Mouse (Mus musculus) heart, embryonic 11.5 days (tissue): ENCODE results near the gene Pgap3. TPM values are rescaled to one million over a fixed set of nuclear protein-coding genes. Genes with fewer than 3 reads are reported as not detected.

ENCODE experiments used
- ATAC-seq: fragments of 200-750 bp; cut with Nextera tagmentation; replicated peaks from 2 replicates; pipeline ENCODE4 v1.8.0; 2017; ENCODE audit warnings: moderate library complexity; ENCODE audit not compliant: insufficient number of reproducible peaks, low FRiP score, low TSS enrichment
- H3K27ac ChIP-seq: fragments of 300-500 bp; sonication (generic); 2 replicates; pipeline ENCODE4 v1.5.1; 2014; ENCODE audit warnings: mild to moderate bottlenecking, low read depth, low read length
- H3K27me3 ChIP-seq: fragments of 300-500 bp; sonication (generic); 2 replicates; pipeline ENCODE4 v1.6.1; 2014; ENCODE audit warnings: mild to moderate bottlenecking, low read length, mixed read lengths; ENCODE audit not compliant: control insufficient read depth, insufficient read depth
- H3K36me3 ChIP-seq: fragments of 300-500 bp; sonication (generic); 2 replicates; pipeline ENCODE4 v1.6.1; 2014; ENCODE audit warnings: mild to moderate bottlenecking, low read length, moderate library complexity, mixed read lengths; ENCODE audit not compliant: control insufficient read depth, insufficient read depth
- H3K4me1 ChIP-seq: fragments of 300-500 bp; sonication (generic); 2 replicates; pipeline ENCODE4 v1.6.1; 2014; ENCODE audit warnings: low read length; ENCODE audit not compliant: control insufficient read depth, insufficient read depth
- H3K4me2 ChIP-seq: fragments of 300-500 bp; sonication (generic); 2 replicates; pipeline ENCODE4 v1.6.1; 2014; ENCODE audit warnings: mild to moderate bottlenecking, moderate library complexity
- H3K4me3 ChIP-seq: fragments of 300-500 bp; sonication (generic); 2 replicates; pipeline ENCODE4 v1.5.1; 2014; ENCODE audit warnings: low read depth, low read length
- H3K9ac ChIP-seq: fragments of 300-500 bp; sonication (generic); 2 replicates; pipeline ENCODE4 v1.6.1; 2014; ENCODE audit warnings: mild to moderate bottlenecking, low read depth, low read length, moderate library complexity
- H3K9me3 ChIP-seq: fragments of 300-500 bp; sonication (generic); replicated peaks from 2 replicates; pipeline ENCODE4 v1.6.1; 2016; ENCODE audit warnings: low read length; ENCODE audit not compliant: control insufficient read depth
- WGBS: fragments of 180-500 bp; shearing (Covaris S2); extraction: QIAGEN DNeasy Blood & Tissue Kit; methylation state at CpG from one replicate; pipeline ENCODE4 v1.1.7; 2014; ENCODE audit not compliant: insufficient replicate concordance; 5-methylcytosine and 5-hydroxymethylcytosine counted together
- polyA plus RNA-seq: library from polyadenylated mRNA; unstranded; fragments of >200 nt; fragmentation: Nextera tagmentation; extraction: Ambion mirVana; gene quantifications from 2 replicates; pipeline ENCODE4 v1.2.1, GENCODE M21; 2014

Pgap3 gene
- polyA plus RNA-seq, result 10.6 and 13.7 TPM in 2 replicates

DNA sequence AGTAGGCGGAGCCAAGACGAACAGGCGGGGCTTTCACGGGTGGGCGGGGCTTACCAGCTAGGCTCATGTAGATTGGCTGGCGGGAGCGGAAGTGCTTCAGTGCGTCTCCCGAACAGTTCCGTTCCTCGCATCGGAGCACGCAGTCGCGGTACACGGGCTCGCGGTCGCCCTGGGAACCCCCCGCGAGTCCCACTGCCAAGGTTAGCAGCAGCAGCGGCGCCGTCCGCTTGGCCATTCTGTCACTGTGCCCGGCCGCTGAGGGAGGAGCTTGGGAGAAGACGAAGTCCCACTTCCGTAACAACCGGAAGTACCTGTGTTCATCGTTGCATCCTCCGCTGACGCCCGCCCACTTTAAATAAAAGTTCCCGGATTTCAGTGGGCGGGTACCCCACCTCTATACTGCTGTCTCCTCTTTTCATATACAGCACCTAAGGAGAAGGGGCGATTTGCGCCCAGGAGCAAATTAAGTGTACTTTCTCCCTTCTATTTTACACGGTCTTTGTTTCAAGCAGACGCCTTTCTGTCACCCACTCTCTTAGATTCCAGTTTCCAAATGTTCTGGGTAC lies at the start of gene Pgap3:
Pgap3 (minus strand) TSS at position 330 of the 566 bp plus-strand sequence.
- Histone ChIP-seq H3K4me3 (peak within 1 kb of the TSS; percentile 68), H3K27me3 (no peaks in the 10 kb centered on the region), H3K4me2 (peak within 1 kb of the TSS; percentile 75), H3K9ac (peak within 1 kb of the TSS; percentile 85), H3K4me1 (peaks cover 5% of the 10 kb centered on the region), H3K27ac (peak within 1 kb of the TSS; percentile 96), H3K9me3 (no peaks in the 10 kb centered on the region), H3K36me3 (no peaks in the 10 kb centered on the region)
- peak; percentile 77 for ATAC-seq
- 1% methylated on average over 40 of the region's 40 CpGs for WGBS

DNA sequence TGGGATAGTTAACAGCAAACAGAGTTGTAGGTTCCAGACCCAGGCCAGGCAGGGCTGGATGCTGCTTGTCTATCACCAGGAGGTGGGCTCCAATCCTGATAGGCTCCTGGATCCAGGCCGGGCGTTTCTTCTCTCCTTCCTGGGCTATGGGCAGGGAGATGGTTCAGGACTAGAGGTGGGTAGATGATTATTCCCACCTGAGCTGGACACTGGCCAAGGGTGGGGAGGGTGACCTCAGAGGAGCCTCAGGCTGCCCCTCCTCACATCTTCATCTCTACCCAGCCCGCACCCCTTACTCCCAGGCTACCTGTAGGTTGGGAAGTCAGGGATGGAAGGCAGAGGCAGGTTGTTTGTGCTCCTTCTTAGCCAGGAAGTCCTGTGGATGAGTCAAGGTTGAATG lies 49.1 kb upstream of the Pgap3 start:
- peaks cover 22% of the 10 kb centered on the region for H3K4me1 ChIP-seq
- no peak overlapping the region for H3K27ac ChIP-seq
- H3K27me3 ChIP-seq, result peaks cover 21% of the 10 kb centered on the region
- no peak for ATAC-seq
- no peak overlapping the region for H3K4me3 ChIP-seq
- H3K9ac ChIP-seq, result no peak overlapping the region
- H3K4me2 ChIP-seq, result no peak overlapping the region
- no peaks in the 10 kb centered on the region for H3K36me3 ChIP-seq
- 83% methylated on average over 3 of the region's 3 CpGs for WGBS
- no peaks in the 10 kb centered on the region for H3K9me3 ChIP-seq

DNA sequence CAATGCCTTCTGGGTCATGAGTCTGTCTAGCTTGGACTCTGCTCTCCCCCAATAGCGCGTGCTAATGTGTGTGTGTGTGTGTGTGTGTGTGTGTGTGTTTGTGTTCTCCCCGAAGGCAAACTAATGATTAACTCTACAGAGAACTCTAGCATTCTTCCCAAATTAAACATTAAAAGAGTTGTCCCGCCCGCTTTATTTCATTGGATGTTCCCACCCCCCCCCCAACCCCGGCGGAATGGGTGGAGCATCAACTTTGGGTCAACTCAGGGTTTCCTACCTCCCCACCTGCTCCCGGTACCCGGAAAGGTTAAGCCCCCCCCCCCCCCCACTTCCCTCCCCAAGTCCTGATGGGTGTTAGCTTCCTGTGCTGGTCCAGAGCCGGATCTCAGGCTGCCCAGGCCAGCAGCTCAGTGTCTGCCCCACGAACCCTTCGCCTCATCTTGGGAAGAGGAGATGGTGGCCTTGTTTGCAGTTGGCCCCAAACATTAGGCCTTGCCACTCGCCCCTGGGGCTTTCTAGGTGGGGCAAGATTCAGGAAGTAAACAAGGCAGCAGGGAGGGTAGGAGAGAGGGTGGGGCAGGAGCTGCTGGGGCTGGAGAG lies 48.0 kb upstream of the Pgap3 start:
- H3K4me1 ChIP-seq, result peaks cover 22% of the 10 kb centered on the region
- H3K27ac ChIP-seq, result no peak overlapping the region
- H3K9ac ChIP-seq, result no peak overlapping the region
- H3K9me3 ChIP-seq, result no peaks in the 10 kb centered on the region
- no peak for ATAC-seq
- H3K36me3 ChIP-seq, result no peaks in the 10 kb centered on the region
- no peak overlapping the region for H3K4me2 ChIP-seq
- WGBS, result 42% methylated on average over 13 of the region's 13 CpGs
- peaks cover 21% of the 10 kb centered on the region for H3K27me3 ChIP-seq
- H3K4me3 ChIP-seq, result no peak overlapping the region

GRCm38 (mm10) chr11:98447475-98447834 lies 47.2 kb upstream of the Pgap3 start:
- H3K27ac ChIP-seq, result no peak overlapping the region
- H3K4me1 ChIP-seq, result peaks cover 22% of the 10 kb centered on the region
- peak overlapping the region; percentile 29 for H3K4me3 ChIP-seq
- peaks cover 18% of the 10 kb centered on the region for H3K27me3 ChIP-seq
- H3K36me3 ChIP-seq, result no peaks in the 10 kb centered on the region
- H3K4me2 ChIP-seq, result peak overlapping the region; percentile 61
- 11% methylated on average over 7 of the region's 7 CpGs for WGBS
- no peaks in the 10 kb centered on the region for H3K9me3 ChIP-seq
- no peak for ATAC-seq
- H3K9ac ChIP-seq, result no peak overlapping the region

DNA sequence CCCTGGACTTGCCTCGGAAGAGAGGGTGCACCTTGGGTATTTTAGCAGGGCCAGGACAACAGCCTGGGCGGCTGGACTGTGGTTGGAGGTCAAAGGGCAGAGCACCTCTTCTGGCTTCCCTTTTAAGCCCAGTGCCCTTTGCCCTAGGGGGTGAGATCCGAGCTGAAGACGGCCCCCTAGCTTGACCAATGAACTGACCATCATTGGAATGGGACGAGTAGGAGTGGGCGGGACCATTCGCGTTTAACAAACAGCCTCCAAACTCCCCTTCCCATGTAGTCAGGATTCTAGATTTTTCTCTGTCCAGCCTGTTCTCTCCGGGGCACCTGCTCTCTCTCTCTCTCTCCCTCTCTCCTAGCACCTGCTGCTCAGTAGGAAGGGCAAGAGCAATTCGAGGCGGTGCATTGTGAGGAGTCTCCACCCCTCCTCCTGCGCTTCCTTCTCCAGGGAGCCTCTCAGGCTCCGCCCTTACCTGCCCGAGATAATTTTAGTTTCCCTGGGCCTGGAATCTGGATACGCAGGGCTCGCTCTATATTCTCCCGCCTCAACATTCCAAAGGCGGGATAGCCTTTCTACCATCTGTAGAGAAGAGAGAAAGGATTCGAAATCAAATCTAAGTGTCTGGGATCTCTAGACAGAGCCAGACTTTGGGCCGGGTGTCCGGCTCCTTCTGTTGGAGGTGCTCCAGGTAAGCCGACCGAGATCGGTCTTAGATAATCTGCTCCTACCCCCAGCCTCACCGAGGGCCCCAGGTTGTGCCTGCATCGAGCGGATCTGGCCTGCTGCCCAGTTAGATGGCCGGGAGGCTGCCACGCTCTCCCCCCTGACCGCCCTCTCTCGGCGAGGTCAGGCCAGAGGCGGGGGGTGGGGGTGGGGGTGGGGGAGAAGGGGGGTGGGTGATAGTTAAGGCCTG lies 46.5 kb upstream of the Pgap3 start:
- Histone ChIP-seq H3K4me3 (peak overlapping the region; percentile 29), H3K36me3 (no peaks in the 10 kb centered on the region), H3K9ac (peak overlapping the region; percentile 49; the same call in 1 of the 2 replicates), H3K4me1 (peaks cover 22% of the 10 kb centered on the region), H3K27me3 (peaks cover 18% of the 10 kb centered on the region), H3K27ac (no peak overlapping the region), H3K4me2 (peak overlapping the region; percentile 61), H3K9me3 (no peaks in the 10 kb centered on the region)
- 3% methylated on average over 33 of the region's 33 CpGs for WGBS
- ATAC-seq, result peak; percentile 29; the same call in 1 of the 2 replicates

DNA sequence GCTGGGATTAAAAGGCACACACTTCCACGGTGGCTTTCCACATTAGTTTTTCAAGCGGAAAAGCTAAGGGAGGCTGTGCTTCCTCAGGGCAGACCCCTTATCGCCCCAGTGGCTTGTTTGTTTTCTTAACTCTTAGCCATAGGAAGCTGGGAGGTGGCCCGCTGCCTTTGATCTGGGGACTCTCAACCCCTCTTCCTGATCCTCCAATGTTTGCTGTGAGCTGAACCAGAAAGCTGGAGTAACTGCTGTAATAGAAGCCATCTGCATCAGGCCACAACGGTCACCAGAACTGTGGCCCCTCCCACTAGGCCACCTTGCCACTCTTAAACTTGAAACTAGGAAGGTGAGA lies 45.9 kb upstream of the Pgap3 start, which contains the start of gene Grb7:
Grb7 (plus strand) TSS at position 182 of the 349 bp plus-strand sequence.
- ATAC-seq, result peak; percentile 17; the same call in 1 of the 2 replicates
- H3K4me2 ChIP-seq, result peak within 1 kb of the TSS; percentile 61
- peaks cover 22% of the 10 kb centered on the region for H3K4me1 ChIP-seq
- no peak within 1 kb of the TSS for H3K27ac ChIP-seq
- H3K36me3 ChIP-seq, result no peaks in the 10 kb centered on the region
- peaks cover 18% of the 10 kb centered on the region for H3K27me3 ChIP-seq
- H3K9me3 ChIP-seq, result no peaks in the 10 kb centered on the region
- peak within 1 kb of the TSS; percentile 49; the same call in 1 of the 2 replicates for H3K9ac ChIP-seq
- H3K4me3 ChIP-seq, result peak within 1 kb of the TSS; percentile 29
- WGBS, result 19% methylated on average over 5 of the region's 5 CpGs

DNA sequence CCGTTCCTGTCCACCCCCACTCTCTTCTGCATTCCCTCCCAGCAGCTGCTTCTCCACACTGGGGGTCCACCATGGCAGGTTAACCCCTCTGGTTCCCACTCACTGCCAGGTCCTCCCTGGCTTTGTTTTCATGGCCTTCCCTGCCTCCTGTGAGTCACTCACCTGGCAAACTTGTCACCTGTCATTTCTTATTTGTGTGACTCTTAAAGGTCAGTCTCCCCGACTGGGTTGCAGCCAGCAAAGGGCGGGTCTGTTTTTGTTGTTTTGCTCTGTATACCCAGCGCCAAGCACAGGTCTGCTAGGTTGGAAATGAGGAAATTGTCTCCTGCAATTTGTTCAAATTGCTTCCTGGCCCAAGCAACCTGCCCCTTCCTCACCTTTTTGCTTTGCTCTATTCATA lies 45.4 kb upstream of the Pgap3 start:
- Histone ChIP-seq H3K36me3 (no peaks in the 10 kb centered on the region), H3K27ac (no peak overlapping the region), H3K4me1 (peaks cover 22% of the 10 kb centered on the region), H3K27me3 (peaks cover 18% of the 10 kb centered on the region), H3K4me3 (no peak overlapping the region), H3K9ac (no peak overlapping the region), H3K9me3 (no peaks in the 10 kb centered on the region), H3K4me2 (no peak overlapping the region)
- WGBS, result 50% methylated on average over 4 of the region's 4 CpGs
- ATAC-seq, result no peak

DNA sequence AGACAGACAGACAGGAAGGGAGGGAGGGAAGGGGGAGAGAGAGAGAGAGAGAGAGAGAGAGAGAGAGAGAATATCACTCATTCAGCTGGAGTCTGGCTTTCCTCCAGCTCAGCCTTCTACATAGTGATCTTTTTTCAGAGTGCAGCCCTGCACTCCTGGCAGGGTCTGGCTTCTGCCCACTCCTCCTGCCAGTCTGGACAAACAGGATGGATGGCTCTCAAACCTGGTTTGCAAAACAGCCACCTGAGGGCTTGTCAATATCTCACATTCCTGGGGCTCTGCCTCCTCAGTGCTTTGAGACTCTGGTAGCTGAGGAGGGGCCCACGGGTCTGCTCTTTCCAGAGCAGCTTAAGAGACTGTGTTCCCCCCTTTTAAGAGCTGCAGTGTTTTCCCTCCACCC lies 44.9 kb upstream of the Pgap3 start:
- Histone ChIP-seq H3K36me3 (no peaks in the 10 kb centered on the region), H3K4me1 (peaks cover 22% of the 10 kb centered on the region), H3K4me2 (no peak overlapping the region), H3K4me3 (no peak overlapping the region), H3K27ac (no peak overlapping the region), H3K27me3 (peaks cover 18% of the 10 kb centered on the region), H3K9ac (no peak overlapping the region), H3K9me3 (no peaks in the 10 kb centered on the region)
- WGBS, result 24% methylated on average over 1 of the region's 1 CpGs
- no peak for ATAC-seq
